Mouse (Mus musculus): ENCODE results near the gene Coa6.
"Not testable (repeated sequence)": the region's sequence is repeated elsewhere in the genome, so short reads cannot be mapped to it uniquely, and the experiment has no call there.

Coa6 gene

DNA sequence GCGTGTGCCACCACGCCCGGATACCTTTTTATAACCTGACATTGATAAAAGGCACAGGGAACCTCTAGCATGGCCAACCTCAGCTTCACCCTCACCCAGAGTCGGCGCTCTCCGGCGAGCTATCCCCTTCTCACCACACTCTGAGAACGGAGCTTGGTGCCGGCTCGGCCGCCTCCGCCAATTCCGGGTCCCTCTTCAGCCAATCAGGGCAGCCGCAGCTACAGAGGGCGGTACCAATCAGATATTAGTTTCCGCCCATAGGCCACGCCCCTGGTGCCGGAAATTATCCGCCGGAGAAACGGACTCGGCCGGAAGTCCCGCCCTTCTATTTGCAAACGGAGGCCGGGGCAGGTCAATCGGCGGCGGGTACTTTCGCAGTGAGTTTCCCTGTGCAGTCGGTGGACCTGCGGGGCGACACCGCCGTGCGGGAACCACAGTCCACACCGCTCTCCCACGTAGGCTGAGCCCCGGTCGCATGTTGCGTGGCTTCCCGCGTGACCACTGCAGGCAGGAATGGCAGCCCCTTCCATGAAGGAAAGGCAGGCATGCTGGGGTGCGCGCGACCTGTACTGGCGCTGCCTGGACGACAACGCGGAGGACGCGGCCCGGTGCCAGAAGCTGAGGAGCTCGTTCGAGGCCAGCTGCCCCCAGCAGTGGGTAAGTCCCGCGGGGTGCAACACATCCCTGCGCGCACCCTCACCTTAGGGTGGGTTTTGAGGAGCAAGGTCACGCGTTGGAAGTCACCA is at the start of gene Coa6:
Gene Coa6 (plus strand): TSS at position 342 of the 746 bp plus-strand sequence.
- in situ Hi-C loops (cut with MboI, MseI), result no loop called here

DNA sequence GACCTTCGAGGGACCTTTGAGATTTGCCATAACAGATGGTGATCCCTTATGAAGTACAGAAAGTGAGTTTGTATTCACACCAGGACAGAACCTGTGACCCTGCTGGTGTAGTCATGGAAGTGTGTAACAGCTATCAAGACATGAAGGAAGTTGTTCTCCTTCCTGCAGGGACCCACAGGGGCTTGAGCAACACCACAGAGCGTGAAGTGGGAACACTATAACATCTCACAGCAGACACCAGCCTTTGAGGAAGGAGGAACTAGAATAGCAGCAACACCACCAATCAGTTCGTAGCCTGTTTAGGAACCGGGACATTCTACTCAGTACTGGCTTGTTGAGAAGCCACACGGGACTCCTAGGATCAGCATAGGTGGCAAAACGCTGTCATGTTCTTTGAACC is 42.7 kb upstream of the Coa6 start:
- in situ Hi-C loops (cut with MboI, MseI), result no loop called here

GRCm38 (mm10) chr8:126380141-126380540 is 42.2 kb upstream of the Coa6 start:
- in situ Hi-C loops (cut with MboI, MseI), result no loop called here

GRCm38 (mm10) chr8:126381299-126381698 is 41.0 kb upstream of the Coa6 start:
- in situ Hi-C loops (cut with MboI, MseI), result no loop called here

DNA sequence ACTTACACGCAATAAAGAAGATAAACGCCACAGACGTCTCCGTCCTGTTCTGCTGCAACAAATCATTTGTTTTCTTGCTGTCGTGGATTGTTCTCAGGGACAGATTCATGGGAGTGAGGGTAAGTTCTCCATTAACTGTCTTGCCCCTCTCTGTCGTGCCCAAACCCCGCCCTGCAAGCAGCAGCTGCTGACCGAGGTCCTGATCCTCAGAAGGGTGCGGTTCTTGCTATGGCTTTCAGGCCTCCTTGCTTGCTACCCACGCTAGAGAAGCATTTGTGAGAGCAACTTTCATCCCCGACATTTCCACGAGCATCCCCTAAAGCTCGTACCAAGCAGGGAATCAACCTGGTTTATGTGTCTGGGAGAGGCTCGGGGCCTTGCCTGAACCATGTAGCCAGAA is 40.1 kb upstream of the Coa6 start:
- in situ Hi-C loops (cut with MboI, MseI), result no loop called here

DNA sequence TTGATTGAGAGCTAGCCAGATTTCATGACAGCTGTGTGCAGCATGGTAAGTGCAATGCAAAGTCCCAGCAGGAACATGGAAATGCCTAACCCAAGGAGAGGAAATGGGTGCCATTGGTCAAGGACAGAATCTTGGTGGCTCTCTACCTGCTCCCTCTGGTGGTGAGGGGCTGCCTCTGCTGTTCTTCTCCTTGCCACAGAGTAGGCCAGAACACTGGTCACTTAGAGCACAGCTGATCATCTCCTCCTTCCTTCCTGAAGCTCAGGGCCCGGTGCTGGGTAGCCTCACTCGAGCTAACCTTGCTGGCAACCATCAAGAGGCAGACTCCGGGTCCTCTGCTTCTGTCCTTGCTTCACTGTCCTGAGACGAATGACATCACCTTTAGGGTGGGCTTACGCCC is 39.6 kb upstream of the Coa6 start:
- in situ Hi-C loops (cut with MboI, MseI), result no loop called here

GRCm38 (mm10) chr8:126387566-126387965 is 34.7 kb upstream of the Coa6 start:
- in situ Hi-C loops (cut with MboI, MseI), result no loop called here

- in situ Hi-C loops (cut with MboI, MseI), result no loop called here
These were observed 30.8 kb upstream of the Coa6 start for GRCm38 (mm10) chr8:126391541-126391940.

DNA sequence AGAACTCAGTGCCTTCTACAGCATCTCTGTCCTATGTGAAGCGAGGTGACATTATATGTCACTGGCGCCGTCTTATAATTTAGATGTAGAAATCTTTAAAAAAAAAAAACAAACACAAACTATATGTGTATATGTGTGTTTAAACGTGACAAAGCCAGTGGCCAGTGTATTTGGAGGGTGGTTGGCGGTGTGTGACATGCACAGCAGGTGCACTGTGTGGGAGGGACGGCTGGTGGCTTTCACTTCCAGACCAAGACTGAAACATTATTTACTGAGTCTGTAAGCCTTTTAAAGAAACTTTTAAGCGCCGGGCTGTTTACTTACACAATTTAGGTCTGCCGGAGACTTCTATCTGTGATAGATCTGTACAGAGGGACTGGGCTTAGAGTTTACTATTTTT is 26.9 kb upstream of the Coa6 start:
- in situ Hi-C loops (cut with MboI, MseI), result no loop called here

DNA sequence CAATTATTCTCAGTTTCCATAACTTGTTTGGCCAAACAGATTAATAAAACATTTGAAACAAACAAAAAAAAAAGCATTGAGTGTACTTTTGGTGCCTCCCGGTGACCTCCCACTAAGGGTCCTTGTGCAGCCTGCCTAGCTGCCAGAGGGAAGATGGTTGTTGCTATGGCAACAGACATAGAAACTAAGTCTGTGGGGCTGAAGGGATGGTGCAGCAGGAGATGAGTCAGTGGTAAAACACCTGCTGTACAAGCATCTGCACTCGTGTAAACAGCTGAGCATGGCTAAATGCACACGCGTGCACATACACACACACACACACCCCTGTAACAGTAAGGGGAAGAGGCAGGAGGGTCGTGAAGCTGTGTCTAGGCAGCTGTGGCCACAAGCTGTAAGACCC is 26.4 kb upstream of the Coa6 start:
- in situ Hi-C loops (cut with MboI, MseI), result no loop called here

GRCm38 (mm10) chr8:126398349-126398748 is 24.0 kb upstream of the Coa6 start:
- in situ Hi-C loops (cut with MboI, MseI), result no loop called here

DNA sequence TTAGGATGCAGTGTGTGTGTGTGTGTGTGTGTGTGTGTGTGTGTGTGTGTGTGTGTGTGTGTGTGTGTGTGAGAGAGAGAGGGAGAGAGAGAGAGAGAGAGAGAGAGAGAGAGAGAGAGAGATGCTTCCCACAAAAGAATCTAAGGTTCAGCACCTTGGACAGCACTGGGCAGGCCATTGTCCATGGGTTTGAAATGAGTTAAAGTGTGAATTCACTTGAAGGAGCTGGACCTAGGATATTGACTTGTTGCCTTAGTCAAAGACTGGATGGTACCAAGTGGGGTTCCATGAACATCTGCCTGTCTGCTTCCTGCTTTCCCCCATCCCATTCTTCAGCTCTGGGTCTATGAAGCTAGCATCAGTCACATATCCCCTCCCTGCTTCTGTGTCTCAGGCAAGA is 17.8 kb upstream of the Coa6 start:
- in situ Hi-C loops (cut with MboI, MseI), result not testable (repeated sequence)

DNA sequence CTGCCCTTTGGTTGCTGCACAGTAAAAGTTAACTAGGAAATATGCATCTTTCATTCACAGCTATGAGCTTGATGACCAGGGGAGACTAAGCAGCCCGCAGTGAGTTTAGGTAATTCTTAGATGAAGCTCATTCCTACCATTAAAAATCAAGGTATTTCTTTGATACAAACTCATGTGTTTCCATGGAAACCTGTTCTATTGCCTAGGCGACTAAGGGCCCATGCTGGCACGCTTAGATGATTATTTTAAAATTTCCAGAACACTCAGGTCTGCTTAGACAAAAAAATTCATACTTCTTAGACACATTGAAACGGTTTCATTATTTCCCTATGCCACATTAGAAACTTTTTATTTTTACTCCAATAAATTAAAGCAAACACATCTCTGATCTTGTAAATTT is 17.3 kb upstream of the Coa6 start:
- in situ Hi-C loops (cut with MboI, MseI), result no loop called here

DNA sequence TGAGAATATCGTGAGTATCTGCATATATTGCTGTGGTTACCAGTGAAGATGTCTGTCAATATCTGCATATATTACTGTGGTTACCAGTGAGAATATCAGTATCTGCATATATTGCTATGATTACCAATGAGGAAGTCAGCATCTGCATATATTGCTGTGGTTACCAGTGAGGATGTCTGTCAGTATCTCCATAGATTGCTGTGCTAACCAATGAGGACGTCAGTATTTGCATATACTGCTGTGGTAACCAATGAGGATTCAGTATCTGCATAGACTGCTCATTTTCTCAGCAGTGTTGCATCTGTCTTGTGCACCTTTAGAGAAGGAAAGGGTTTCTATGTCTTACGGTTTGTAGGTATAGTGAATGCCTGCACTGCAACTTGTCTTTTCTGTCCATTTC is 1.5 kb upstream of the Coa6 start:
- in situ Hi-C loops (cut with MboI, MseI), result no loop called here

DNA sequence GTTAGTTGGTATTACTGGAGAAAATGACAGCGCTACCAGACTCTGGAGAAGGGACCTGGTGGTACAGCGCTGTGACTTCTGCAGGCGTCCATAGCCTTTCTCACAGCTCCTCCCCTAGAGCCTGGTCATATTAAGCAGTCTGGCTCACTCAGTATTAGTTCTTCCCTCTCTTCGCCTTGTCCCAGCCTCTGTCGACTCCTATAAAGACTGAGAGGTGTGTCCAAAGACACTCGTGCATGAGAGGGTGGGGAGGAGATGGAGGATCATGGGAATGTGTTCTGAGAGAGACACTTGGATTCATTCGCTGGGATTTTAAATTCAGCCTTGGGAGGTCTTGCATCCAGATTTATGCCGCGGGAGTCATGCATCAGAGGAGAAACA is 595 bp downstream of the Coa6 start:
- in situ Hi-C loops (cut with MboI, MseI), result no loop called here

- in situ Hi-C loops (cut with MboI, MseI), result no loop called here
These were observed 1.8 kb downstream of the Coa6 start for GRCm38 (mm10) chr8:126424163-126424562.

GRCm38 (mm10) chr8:126424946-126425345 is 2.6 kb downstream of the Coa6 start:
- in situ Hi-C loops (cut with MboI, MseI), result no loop called here

- in situ Hi-C loops (cut with MboI, MseI), result no loop called here
These were observed 7.3 kb downstream of the Coa6 start for GRCm38 (mm10) chr8:126429635-126430034.

DNA sequence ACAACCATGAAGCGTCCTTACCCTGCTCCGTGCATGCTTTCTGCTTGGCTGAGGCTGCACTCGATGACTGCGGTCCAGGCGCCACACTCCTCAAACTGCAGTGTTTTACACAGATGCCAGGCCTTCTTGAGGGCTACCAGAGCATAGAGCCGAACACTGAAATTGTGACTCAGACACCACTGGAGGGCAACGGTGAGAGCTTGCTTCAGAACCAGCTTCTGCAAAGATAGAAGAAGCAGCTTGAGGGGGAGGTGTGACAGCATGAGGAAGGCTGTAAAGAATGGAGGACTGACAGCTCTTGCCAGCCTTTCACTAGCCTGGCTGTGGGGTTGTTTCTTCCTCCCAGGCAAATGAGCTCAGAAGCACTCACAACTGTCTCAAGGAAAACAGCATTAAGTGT is 11.5 kb downstream of the Coa6 start:
- in situ Hi-C loops (cut with MboI, MseI), result no loop called here

GRCm38 (mm10) chr8:126438937-126439336 is 16.6 kb downstream of the Coa6 start:
- in situ Hi-C loops (cut with MboI, MseI), result no loop called here

- in situ Hi-C loops (cut with MboI, MseI), result no loop called here
These were observed 28.8 kb downstream of the Coa6 start for GRCm38 (mm10) chr8:126451158-126451557.

GRCm38 (mm10) chr8:126455383-126455782 is 33.1 kb downstream of the Coa6 start:
- in situ Hi-C loops (cut with MboI, MseI), result no loop called here

DNA sequence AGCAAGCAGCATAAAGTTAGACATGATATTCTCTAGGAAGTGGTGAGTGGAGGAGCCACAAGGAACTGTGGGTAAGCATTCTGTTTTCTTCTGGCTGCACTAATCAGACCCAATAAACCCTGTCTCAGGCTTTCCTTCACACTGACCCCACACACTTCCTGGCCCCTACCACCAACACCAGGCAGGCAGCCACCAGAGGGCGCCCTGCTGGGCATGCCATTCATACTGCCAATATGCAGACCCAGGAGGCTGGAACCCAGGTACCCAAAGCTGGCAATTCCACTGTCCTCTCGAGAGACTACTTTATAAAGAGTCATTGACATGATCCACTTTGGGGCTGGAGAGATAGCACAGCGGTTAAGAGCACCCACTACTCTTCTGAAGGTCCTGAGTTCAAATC is 38.0 kb downstream of the Coa6 start:
- in situ Hi-C loops (cut with MboI, MseI), result no loop called here

GRCm38 (mm10) chr8:126461735-126462134 is 39.4 kb downstream of the Coa6 start:
- in situ Hi-C loops (cut with MboI, MseI), result no loop called here
